Mouse (Mus musculus) intestine, postnatal 0 days (tissue): ENCODE results near the gene Gabarapl1. TPM values are rescaled to one million over a fixed set of nuclear protein-coding genes. Genes with fewer than 3 reads are reported as not detected.

Experiments
- ATAC-seq: fragments of 200-750 bp; cut with Nextera tagmentation; 2 replicates; pipeline ENCODE4 v1.8.0; 2017; ENCODE audit warnings: mild to moderate bottlenecking, moderate TSS enrichment, moderate library complexity
- H3K27ac ChIP-seq: fragments of 300-500 bp; sonication (generic); 2 replicates; pipeline ENCODE4 v1.5.1; 2014; ENCODE audit warnings: mild to moderate bottlenecking, low read depth, low read length, moderate library complexity
- H3K27me3 ChIP-seq: fragments of 300-500 bp; sonication (generic); replicated peaks from 2 replicates; pipeline ENCODE4 v1.6.1; 2014; ENCODE audit warnings: low read length, mixed read lengths; ENCODE audit not compliant: control insufficient read depth, insufficient read depth
- H3K36me3 ChIP-seq: fragments of 300-500 bp; sonication (generic); 2 replicates; pipeline ENCODE4 v1.6.1; 2014; ENCODE audit warnings: mild to moderate bottlenecking, moderate library complexity; ENCODE audit not compliant: control insufficient read depth, insufficient read depth
- H3K4me1 ChIP-seq: fragments of 300-500 bp; sonication (generic); replicated peaks from 2 replicates; pipeline ENCODE4 v1.6.1; 2014; ENCODE audit warnings: antibody characterized with exemption, low read length, mixed read lengths; ENCODE audit not compliant: control insufficient read depth, insufficient read depth
- H3K4me2 ChIP-seq: fragments of 300-500 bp; sonication (generic); replicated peaks from 2 replicates; pipeline ENCODE4 v1.6.1; 2014; ENCODE audit warnings: low read depth, mild to moderate bottlenecking, moderate library complexity
- H3K4me3 ChIP-seq: fragments of 300-500 bp; sonication (generic); 2 replicates; pipeline ENCODE4 v1.5.1; 2014; ENCODE audit warnings: low read depth, low read length
- H3K9ac ChIP-seq: fragments of 300-500 bp; sonication (generic); 2 replicates; pipeline ENCODE4 v1.6.1; 2014; ENCODE audit warnings: mild to moderate bottlenecking, low read depth, low read length
- H3K9me3 ChIP-seq: fragments of 300-500 bp; sonication (generic); 2 replicates; pipeline ENCODE4 v1.6.1; 2016; ENCODE audit warnings: mixed run types; ENCODE audit not compliant: control insufficient read depth
- CTCF ChIP-seq: sonication (generic); IDR thresholded peaks from 2 replicates; pipeline ENCODE4 v1.5.1; 2016; ENCODE audit warnings: low read depth, mild to moderate bottlenecking, control low read depth, antibody characterized with exemption, moderate library complexity
- WGBS: fragments of 180-500 bp; shearing (Covaris S2); extraction: QIAGEN DNeasy Blood & Tissue Kit; methylation state at CpG from one replicate; pipeline ENCODE4 v1.1.7; 2014; 5-methylcytosine and 5-hydroxymethylcytosine counted together
- polyA plus RNA-seq: library from polyadenylated mRNA; unstranded; fragments of >200 nt; fragmentation: Nextera tagmentation; extraction: Ambion mirVana; gene quantifications from 2 replicates; pipeline ENCODE4 v1.2.1, GENCODE M21; 2015

The Gabarapl1 gene
- polyA plus RNA-seq, 1 experiment from 2014 or later: 31.8 TPM

DNA sequence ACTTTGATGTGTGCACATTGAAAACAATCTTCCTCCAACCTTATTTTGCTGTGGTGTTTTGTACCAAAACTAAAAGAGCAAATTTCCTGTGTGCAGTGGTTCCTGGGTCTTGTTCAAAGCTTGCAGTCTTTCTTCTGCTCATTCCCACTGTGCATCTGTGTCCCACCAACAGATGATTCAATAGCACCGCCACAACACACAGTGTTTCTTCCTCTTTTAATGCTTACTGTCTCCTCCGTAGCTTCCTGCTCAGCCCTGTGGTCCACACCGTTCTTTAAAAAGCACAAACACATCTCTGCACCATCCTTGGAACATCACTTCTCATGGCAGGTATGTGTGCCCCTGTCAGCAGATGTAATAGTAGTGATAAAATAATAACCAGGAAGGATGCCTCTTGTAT lies 58.5 kb downstream of the Gabarapl1 start, which contains the start of gene Klrd1:
Gene Klrd1, plus strand, starts transcription at position 275 of the 400 bp plus-strand sequence.
- no peak within 1 kb of the TSS for H3K9ac ChIP-seq
- H3K4me3 ChIP-seq: no peak within 1 kb of the TSS
- ATAC-seq: no peak
- H3K4me1 ChIP-seq: no peaks in the 10 kb centered on the region
- no peaks in the 10 kb centered on the region for H3K36me3 ChIP-seq
- no peak within 1 kb of the TSS for H3K4me2 ChIP-seq
- no peak for TF ChIP-seq CTCF
- H3K27ac ChIP-seq: no peak within 1 kb of the TSS
- no peaks in the 10 kb centered on the region for H3K9me3 ChIP-seq
- WGBS: 78% methylated on average over 3 of the region's 3 CpGs
- no peaks in the 10 kb centered on the region for H3K27me3 ChIP-seq

Other genes with a start within 250 kb of the Gabarapl1 start
- gene 4922502D21Rik, start 201.4 kb upstream of the Gabarapl1 start, polyA plus RNA-seq: not detected in 2 replicates
- gene Clec12a, start 190.5 kb upstream of the Gabarapl1 start, polyA plus RNA-seq: 0.09 and 0.20 TPM in 2 replicates
- 0.14 TPM in 2 replicates for gene Clec12b, start 147.3 kb upstream of the Gabarapl1 start, polyA plus RNA-seq
- 0.27 and 0.29 TPM in 2 replicates for gene Clec1b, start 135.9 kb upstream of the Gabarapl1 start, polyA plus RNA-seq
- 0.09 and 0.12 TPM in 2 replicates for gene Clec9a, start 124.3 kb upstream of the Gabarapl1 start, polyA plus RNA-seq
- gene Clec1a, start 81.2 kb upstream of the Gabarapl1 start, polyA plus RNA-seq: 1.8 and 2.7 TPM in 2 replicates
- 0.07 and 0.13 TPM in 2 replicates for gene Olr1, start 26.0 kb upstream of the Gabarapl1 start, polyA plus RNA-seq
- gene Tmem52b, start 20.6 kb upstream of the Gabarapl1 start, polyA plus RNA-seq: 0.08 and 0.18 TPM in 2 replicates
- gene Klre1, start 44.7 kb downstream of the Gabarapl1 start, polyA plus RNA-seq: not detected in 2 replicates
- gene Klrd1, start 58.6 kb downstream of the Gabarapl1 start, polyA plus RNA-seq: 0.99 and 1.4 TPM in 2 replicates
- 0.35 and 0.59 TPM in 2 replicates for gene Klrk1, start 90.7 kb downstream of the Gabarapl1 start, polyA plus RNA-seq
- gene Klrc3, start 110.2 kb downstream of the Gabarapl1 start, polyA plus RNA-seq: not detected in 2 replicates
- 0.20 TPM in 1 of 2 replicates, not detected in the other for gene Klrc2, start 127.5 kb downstream of the Gabarapl1 start, polyA plus RNA-seq
- 0.09 and 0.29 TPM in 2 replicates for gene Klrc1, start 145.8 kb downstream of the Gabarapl1 start, polyA plus RNA-seq
- gene Klri1, start 184.0 kb downstream of the Gabarapl1 start, polyA plus RNA-seq: not detected in 2 replicates
- gene Klri2, start 207.3 kb downstream of the Gabarapl1 start, polyA plus RNA-seq: 0.04 and 0.05 TPM in 2 replicates